Mouse (Mus musculus): ENCODE measurements at regions not wholly inside any gene's neighbourhood (a gene's known extent, or its start where the extent isn't known, plus 50 kb on each side); places are given as distances from the start of the nearest gene placed in this dataset.

GRCm38 (mm10) chr7:117878903-117879302 lies 237.1 kb downstream of the Rps15a start:
- no peak for TF ChIP-seq CTCF (IDR thresholded peaks at IDR 0.05; ENCODE audit: borderline replicate concordance, insufficient read depth, low read length)
- TF ChIP-seq POLR2A (IDR thresholded peaks at IDR 0.05; ENCODE audit: low read depth, low read length), result no peak

All from embryonic fibroblast, embryonic 13.5 days (primary cell).